Mouse (Mus musculus) lung, embryonic 16.5 days (tissue): ENCODE results near the gene Rbm41. TPM values are rescaled to one million over a fixed set of nuclear protein-coding genes. Genes with fewer than 3 reads are reported as not detected.

ENCODE experiments used
- ATAC-seq: fragments of 200-750 bp; cut with Nextera tagmentation; 2 replicates; pipeline ENCODE4 v1.8.0; 2017; ENCODE audit warnings: low read depth, mild to moderate bottlenecking, moderate library complexity
- H3K27ac ChIP-seq: fragments of 300-500 bp; sonication (generic); 2 replicates; pipeline ENCODE4 v1.5.1; 2014; ENCODE audit warnings: mild to moderate bottlenecking, control low read depth, low read length
- H3K27me3 ChIP-seq: fragments of 300-500 bp; sonication (generic); 2 replicates; pipeline ENCODE4 v1.6.1; 2014; ENCODE audit warnings: low read depth, low read length, mixed read lengths; ENCODE audit not compliant: control insufficient read depth, insufficient read depth
- H3K36me3 ChIP-seq: fragments of 300-500 bp; sonication (generic); 2 replicates; pipeline ENCODE4 v1.6.1; 2014; ENCODE audit warnings: low read length; ENCODE audit not compliant: control insufficient read depth, insufficient read depth
- H3K4me1 ChIP-seq: fragments of 300-500 bp; sonication (generic); replicated peaks from 2 replicates; pipeline ENCODE4 v1.6.1; 2014; ENCODE audit warnings: low read length, mixed read lengths; ENCODE audit not compliant: control insufficient read depth, insufficient read depth
- H3K4me2 ChIP-seq: fragments of 300-500 bp; sonication (generic); 2 replicates; pipeline ENCODE4 v1.6.1; 2014; ENCODE audit warnings: low read depth, low read length, control low read depth
- H3K4me3 ChIP-seq: fragments of 300-500 bp; sonication (generic); 2 replicates; pipeline ENCODE4 v1.5.1; 2014; ENCODE audit warnings: mild to moderate bottlenecking, low read length, control low read depth
- H3K9ac ChIP-seq: fragments of 300-500 bp; sonication (generic); 2 replicates; pipeline ENCODE4 v1.6.1; 2014; ENCODE audit warnings: low read length, control low read depth
- H3K9me3 ChIP-seq: fragments of 300-500 bp; sonication (generic); 2 replicates; pipeline ENCODE4 v1.6.1; 2016; ENCODE audit warnings: low read length; ENCODE audit not compliant: control insufficient read depth
- WGBS: fragments of 180-500 bp; shearing (Covaris S2); extraction: QIAGEN DNeasy Blood & Tissue Kit; methylation state at CpG from one replicate; pipeline ENCODE4 v1.1.7; 2014; 5-methylcytosine and 5-hydroxymethylcytosine counted together
- polyA plus RNA-seq: library from polyadenylated mRNA; unstranded; fragments of >200 nt; fragmentation: Nextera tagmentation; extraction: Ambion mirVana; gene quantifications from 2 replicates; pipeline ENCODE4 v1.2.1, GENCODE M21; 2015

Gene Rbm41
- 4.0 and 5.0 TPM in 2 replicates for polyA plus RNA-seq

GRCm38 (mm10) chrX:139997740-139998690, at the start of gene Rbm41:
TSS of gene Rbm41 (minus strand) at chrX:139998595.
- H3K9ac ChIP-seq = peak within 1 kb of the TSS; percentile 76
- H3K27ac ChIP-seq = peak within 1 kb of the TSS; percentile 75
- ATAC-seq = peak; percentile 92
- H3K4me2 ChIP-seq = peak within 1 kb of the TSS; percentile 47
- H3K36me3 ChIP-seq = 0 out of 2 replicates have a peak, but pooled peaks cover 2% of the 10 kb centered on the region
- 15% methylated on average over 23 of the region's 25 CpGs for WGBS
- H3K9me3 ChIP-seq = no peaks in the 10 kb centered on the region
- H3K4me1 ChIP-seq = no peaks in the 10 kb centered on the region
- no peaks in the 10 kb centered on the region for H3K27me3 ChIP-seq
- H3K4me3 ChIP-seq = peak within 1 kb of the TSS; percentile 62

- no peaks in the 10 kb centered on the region for H3K9me3 ChIP-seq
- no peaks in the 10 kb centered on the region for H3K4me1 ChIP-seq
- WGBS = 79% methylated on average over 4 of the region's 4 CpGs
- no peaks in the 10 kb centered on the region for H3K27me3 ChIP-seq
- H3K4me3 ChIP-seq = peak overlapping the region; percentile 62
- no peak for ATAC-seq
- no peak overlapping the region for H3K27ac ChIP-seq
- H3K9ac ChIP-seq = no peak overlapping the region
- no peaks in the 10 kb centered on the region for H3K36me3 ChIP-seq
- H3K4me2 ChIP-seq = 0 out of 2 replicates have a peak overlapping the region, but pooled peaks have one; percentile 47
Measured at GRCm38 (mm10) chrX:139998691-139999065, 283 bp upstream of the Rbm41 start.

GRCm38 (mm10) chrX:139982115-139982514, 16.3 kb downstream of the Rbm41 start:
- no peak overlapping the region for H3K4me2 ChIP-seq
- 75% methylated on average over 5 of the region's 5 CpGs for WGBS
- H3K36me3 ChIP-seq = no peaks in the 10 kb centered on the region
- no peaks in the 10 kb centered on the region for H3K9me3 ChIP-seq
- H3K4me1 ChIP-seq = no peaks in the 10 kb centered on the region
- no peak overlapping the region for H3K9ac ChIP-seq
- ATAC-seq = no peak
- H3K27me3 ChIP-seq = no peaks in the 10 kb centered on the region
- H3K27ac ChIP-seq = no peak overlapping the region
- H3K4me3 ChIP-seq = no peak overlapping the region

- no peak overlapping the region for H3K9ac ChIP-seq
- no peaks in the 10 kb centered on the region for H3K9me3 ChIP-seq
- H3K4me1 ChIP-seq = no peaks in the 10 kb centered on the region
- 70% methylated on average over 1 of the region's 1 CpGs for WGBS
- no peaks in the 10 kb centered on the region for H3K27me3 ChIP-seq
- no peak overlapping the region for H3K4me3 ChIP-seq
- H3K36me3 ChIP-seq = no peaks in the 10 kb centered on the region
- no peak overlapping the region for H3K27ac ChIP-seq
- ATAC-seq = no peak
- no peak overlapping the region for H3K4me2 ChIP-seq
Measured at GRCm38 (mm10) chrX:139933507-139933906, 64.9 kb downstream of the Rbm41 start.

- Histone ChIP-seq H3K36me3 (no peaks in the 10 kb centered on the region), H3K9me3 (no peaks in the 10 kb centered on the region), H3K27me3 (no peaks in the 10 kb centered on the region), H3K4me2 (no peak overlapping the region), H3K4me3 (no peak overlapping the region), H3K9ac (no peak overlapping the region), H3K4me1 (no peaks in the 10 kb centered on the region), H3K27ac (no peak overlapping the region)
- WGBS = 68% methylated on average over 3 of the region's 3 CpGs
- ATAC-seq = no peak
Measured at GRCm38 (mm10) chrX:139932472-139932871, 65.9 kb downstream of the Rbm41 start.

- Histone ChIP-seq H3K27me3 (no peaks in the 10 kb centered on the region), H3K4me2 (no peak overlapping the region), H3K4me1 (no peaks in the 10 kb centered on the region), H3K36me3 (no peaks in the 10 kb centered on the region), H3K4me3 (no peak overlapping the region), H3K9me3 (no peaks in the 10 kb centered on the region), H3K9ac (no peak overlapping the region), H3K27ac (no peak overlapping the region)
- no peak for ATAC-seq
- 86% methylated on average over 4 of the region's 4 CpGs for WGBS
Measured at GRCm38 (mm10) chrX:139920572-139920971, 77.8 kb downstream of the Rbm41 start.

- no peak for ATAC-seq
- WGBS = 22% methylated on average over 1 of the region's 1 CpGs
- Histone ChIP-seq H3K9me3 (no peaks in the 10 kb centered on the region), H3K4me3 (no peak overlapping the region), H3K27ac (no peak overlapping the region), H3K4me2 (no peak overlapping the region), H3K27me3 (no peaks in the 10 kb centered on the region), H3K4me1 (no peaks in the 10 kb centered on the region), H3K36me3 (no peaks in the 10 kb centered on the region), H3K9ac (no peak overlapping the region)
Measured at GRCm38 (mm10) chrX:139891387-139891786, 107.0 kb downstream of the Rbm41 start.

- Histone ChIP-seq H3K36me3 (no peaks in the 10 kb centered on the region), H3K9ac (no peak overlapping the region), H3K4me2 (no peak overlapping the region), H3K9me3 (no peaks in the 10 kb centered on the region), H3K27me3 (0 out of 2 replicates have a peak, but pooled peaks cover 2% of the 10 kb centered on the region), H3K4me1 (no peaks in the 10 kb centered on the region), H3K27ac (no peak overlapping the region), H3K4me3 (no peak overlapping the region)
- no peak for ATAC-seq
Measured at GRCm38 (mm10) chrX:139883221-139883620, 115.2 kb downstream of the Rbm41 start.

- no peaks in the 10 kb centered on the region for H3K9me3 ChIP-seq
- 0 out of 2 replicates have a peak, but pooled peaks cover 2% of the 10 kb centered on the region for H3K27me3 ChIP-seq
- no peaks in the 10 kb centered on the region for H3K4me1 ChIP-seq
- no peak for ATAC-seq
- H3K36me3 ChIP-seq = no peaks in the 10 kb centered on the region
- H3K27ac ChIP-seq = no peak overlapping the region
- no peak overlapping the region for H3K4me2 ChIP-seq
- H3K4me3 ChIP-seq = no peak overlapping the region
- 44% methylated on average over 3 of the region's 3 CpGs for WGBS
- H3K9ac ChIP-seq = no peak overlapping the region
Measured at GRCm38 (mm10) chrX:139877936-139878335, 120.5 kb downstream of the Rbm41 start.
